Mouse (Mus musculus) forebrain, embryonic 11.5 days (tissue): ENCODE data around the gene Nfe2l3. TPM values are rescaled to one million over a fixed set of nuclear protein-coding genes. Genes with fewer than 3 reads are reported as not detected.

Experiments used
- polyA plus RNA-seq: library from polyadenylated mRNA; unstranded; fragments of >200 nt; fragmentation: Nextera tagmentation; extraction: Ambion mirVana; gene quantifications from 2 replicates; pipeline ENCODE4 v1.2.1, GENCODE M21; 2014

The Nfe2l3 gene
- polyA plus RNA-seq, 1 experiment from 2014 or later, result 1.5 TPM

Other genes starting within 250 kb of the Nfe2l3 start
- gene Hnrnpa2b1, start 37.2 kb downstream of the Nfe2l3 start, polyA plus RNA-seq, result 1,728 and 1,808 TPM in 2 replicates
- gene Cbx3, start 37.7 kb downstream of the Nfe2l3 start, polyA plus RNA-seq, result 645 and 735 TPM in 2 replicates
- gene Snx10, start 91.2 kb downstream of the Nfe2l3 start, polyA plus RNA-seq, result 40.1 and 41.4 TPM in 2 replicates